Mouse (Mus musculus) G1E (cell line): ENCODE measurements around the gene Gm17087.

ENCODE experiments used
- CTCF ChIP-seq: IDR thresholded peaks from 2 replicates; pipeline ENCODE4 v1.5.1; 2012; ENCODE audit warnings: low read depth, low read length, inconsistent platforms, mixed read lengths
- POLR2AphosphoS5 ChIP-seq: IDR thresholded peaks from 2 replicates; pipeline ENCODE4 v1.6.1; 2012; ENCODE audit warnings: low read depth, low read length, inconsistent platforms; ENCODE audit not compliant: insufficient replicate concordance

GRCm38 (mm10) chr17:8555785-8556184 lies 11.0 kb downstream of the Gm17087 start:
- TF ChIP-seq CTCF (no peak), POLR2AphosphoS5 (no peak)
